Mouse (Mus musculus): ENCODE measurements at regions not wholly inside any gene's neighbourhood (a gene's known extent, or its start where the extent isn't known, plus 50 kb on each side); places are given as distances from the start of the nearest gene placed in this dataset.
"Not testable (repeated sequence)": the region's sequence is repeated elsewhere in the genome, so short reads cannot be mapped to it uniquely, and the experiment has no call there.

DNA sequence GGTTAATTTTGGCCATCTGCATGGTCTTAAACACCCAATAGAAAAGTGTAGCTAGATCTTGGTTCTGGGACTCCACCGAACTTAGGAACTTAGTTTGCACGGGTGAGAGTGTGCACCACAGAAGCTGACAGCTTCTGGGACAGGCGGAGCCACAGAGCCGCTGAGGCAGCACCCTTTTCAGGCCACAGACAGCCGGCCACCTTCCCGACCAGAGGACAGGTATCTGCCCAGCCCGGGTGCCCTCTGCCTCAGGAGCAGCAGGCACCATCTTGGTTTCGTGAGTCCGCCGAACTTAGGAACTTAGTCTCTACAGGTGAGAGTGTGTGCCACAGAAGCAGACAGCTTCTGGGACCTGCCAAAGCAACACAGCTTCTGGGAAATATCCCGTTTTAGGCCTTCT lies 82.6 kb downstream of the Btbd35f22 start:
- in situ Hi-C loops (cut with MboI, MseI) = not testable (repeated sequence)

DNA sequence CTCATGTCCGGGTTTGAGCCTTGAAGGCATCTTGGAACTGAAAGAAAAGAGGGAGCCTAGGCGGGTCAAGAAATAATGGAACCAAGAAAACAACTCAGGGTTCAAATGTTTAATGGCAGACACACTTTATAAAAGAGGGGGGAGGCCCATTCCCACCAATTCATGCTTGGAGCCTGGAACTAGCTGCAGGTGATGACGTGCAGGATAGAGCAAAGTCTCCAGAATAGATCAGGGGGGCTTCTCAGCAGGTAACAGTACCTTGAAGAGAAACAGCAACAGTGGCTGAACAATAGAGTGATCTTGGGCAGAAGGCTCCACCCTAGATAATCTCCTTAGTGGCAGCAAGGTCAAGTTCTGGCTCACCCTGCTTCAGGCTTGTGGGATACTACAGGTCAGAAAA lies 100.5 kb downstream of the Btbd35f22 start:
- in situ Hi-C loops (cut with MboI, MseI) = loop anchor here in 1 of 2 experiments (10.0 kb wide), 1 partner anchor 513 kb away; no protein-coding TSS in a partner anchor

Measured in T-helper 17 cell (primary cell).